Mouse (Mus musculus): ENCODE results near the gene Ssna1.

Gene Ssna1

DNA sequence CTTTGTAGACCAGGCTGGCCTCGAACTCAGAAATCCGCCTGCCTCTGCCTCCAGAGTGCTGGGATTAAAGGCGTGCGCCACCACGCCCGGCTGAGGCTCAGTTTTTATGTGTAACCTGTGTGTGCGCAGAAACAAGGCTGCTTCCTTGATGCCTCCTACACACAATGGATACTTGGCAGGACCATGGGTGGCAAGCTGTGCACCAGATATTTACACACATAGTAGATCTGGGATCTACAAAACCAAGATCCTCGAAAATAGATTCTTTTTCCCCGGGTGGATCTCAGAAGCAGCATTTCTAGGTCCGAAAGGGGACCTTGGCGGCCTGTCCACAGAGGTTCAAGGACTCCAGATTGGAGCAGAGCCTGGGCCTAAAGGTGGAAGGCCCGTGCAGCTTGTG is 10.4 kb downstream of the Ssna1 start:
- WGBS: 29% methylated on average over 12 of the region's 12 CpGs

DNA sequence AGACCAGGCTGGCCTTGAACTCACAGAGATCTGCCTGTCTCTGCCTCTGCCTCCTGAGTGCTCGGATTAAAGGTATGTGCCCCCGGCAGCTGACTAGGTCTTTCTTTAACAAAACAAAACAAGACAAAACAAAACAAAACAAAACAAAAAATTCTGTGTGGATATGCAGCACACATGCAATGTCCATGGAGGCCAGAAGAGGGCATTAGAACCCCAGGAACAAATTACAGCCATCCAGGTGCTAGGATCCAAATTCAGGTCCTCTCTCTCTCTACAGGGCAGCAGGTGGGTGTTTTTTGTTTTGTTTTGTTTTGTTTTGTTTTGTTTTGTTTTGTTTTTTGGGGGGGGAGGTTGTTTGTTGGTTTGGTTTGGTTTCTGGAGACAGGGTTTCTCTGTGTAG is 13.4 kb downstream of the Ssna1 start:
- WGBS: 59% methylated on average over 2 of the region's 2 CpGs

DNA sequence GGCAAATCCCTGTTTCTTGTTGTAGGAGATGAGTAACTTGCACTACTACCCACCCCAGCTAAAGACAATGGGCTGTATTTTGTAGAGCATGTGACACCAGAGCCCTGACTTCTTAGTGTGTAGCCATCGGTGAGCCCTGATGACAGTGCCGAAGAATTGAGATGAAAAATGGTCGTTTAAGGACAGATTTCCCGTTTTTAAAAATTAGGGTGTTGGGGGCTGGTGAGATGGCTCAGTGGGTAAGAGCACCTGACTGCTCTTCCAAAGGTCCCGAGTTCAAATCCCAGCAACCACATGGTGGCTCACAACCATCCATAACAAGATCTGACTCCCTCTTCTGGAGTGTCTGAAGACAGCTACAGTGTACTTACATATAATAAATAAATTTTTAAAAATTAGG is 15.0 kb downstream of the Ssna1 start:
- 77% methylated on average over 5 of the region's 5 CpGs for WGBS

DNA sequence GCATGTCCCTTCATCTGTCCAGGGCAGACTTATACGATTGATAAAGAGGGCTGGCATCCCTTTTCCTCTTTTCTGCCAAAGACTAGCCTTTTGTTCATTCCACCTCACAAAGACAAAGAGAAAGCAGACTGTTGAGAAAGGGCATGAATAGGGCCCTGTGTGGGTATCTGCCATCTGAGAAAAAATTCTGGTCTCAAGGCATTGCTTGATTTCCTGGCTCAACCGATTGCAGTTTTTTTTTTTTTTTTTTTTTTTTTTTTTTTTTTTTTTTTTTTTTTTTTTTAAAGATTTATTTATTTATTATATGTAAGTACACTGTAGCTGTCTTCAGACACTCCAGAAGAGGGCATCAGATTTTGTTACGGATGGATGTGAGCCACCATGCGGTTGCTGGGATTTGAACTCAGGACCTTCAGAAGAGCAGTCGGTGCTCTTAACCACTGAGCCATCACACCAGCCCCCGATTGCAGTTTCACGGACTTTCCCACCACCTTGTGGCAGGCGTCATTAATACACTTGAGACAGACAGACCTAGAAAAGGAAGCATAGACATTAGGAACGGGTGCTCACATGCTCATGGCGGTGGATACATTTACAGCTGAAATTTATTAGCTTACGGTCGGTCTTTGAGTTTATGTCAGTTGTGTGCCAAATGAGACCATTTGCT is 15.7 kb downstream of the Ssna1 start:
- 39% methylated on average over 12 of the region's 12 CpGs for WGBS

DNA sequence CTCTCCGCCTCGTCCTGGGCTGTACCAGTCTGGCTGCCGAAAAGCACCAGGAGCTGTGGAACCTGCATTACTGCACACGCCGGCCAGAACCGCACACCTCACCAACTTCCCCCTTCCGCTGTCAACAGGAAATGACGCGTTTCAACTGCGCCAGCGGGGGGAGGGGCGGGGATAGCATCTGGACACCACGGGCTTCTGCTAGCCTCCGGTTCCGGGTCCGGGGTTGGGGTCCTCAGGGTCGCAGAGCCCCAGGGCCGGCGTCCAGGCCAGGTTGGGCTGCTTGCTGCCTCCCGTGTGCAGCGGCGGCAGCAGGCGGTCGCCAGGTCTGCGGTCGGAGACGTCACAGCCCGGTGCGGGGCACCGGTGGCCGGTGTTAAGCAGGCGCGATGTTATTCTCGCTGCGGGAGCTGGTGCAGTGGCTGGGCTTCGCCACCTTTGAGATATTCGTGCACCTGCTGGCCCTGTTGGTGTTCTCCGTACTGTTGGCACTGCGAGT is 16.9 kb downstream of the Ssna1 start, which contains the start of gene Tmem203:
Gene Tmem203 (plus strand): TSS at position 156 of the 496 bp plus-strand sequence.
- under 1% methylated on average over 39 of the region's 39 CpGs for whole genome bisulfite sequencing

DNA sequence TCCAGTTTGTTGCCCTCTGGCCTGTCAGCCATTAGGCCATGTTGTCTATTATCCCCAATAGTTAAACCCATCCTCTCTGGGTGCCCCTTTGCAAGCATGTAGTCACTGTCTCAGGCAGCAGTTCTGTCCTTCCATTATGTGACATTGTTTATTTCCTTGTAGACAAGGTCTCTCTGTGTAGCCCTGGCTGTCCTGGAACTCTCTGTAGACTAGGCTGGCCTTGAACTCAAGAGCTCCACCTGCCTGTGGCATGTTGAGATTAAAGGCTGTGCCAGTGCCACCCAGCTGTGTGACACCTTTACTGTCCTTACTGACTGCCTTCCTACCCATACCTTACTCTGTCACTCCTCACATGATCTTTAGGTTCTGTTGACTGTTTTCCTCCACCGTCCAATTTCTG is 19.9 kb downstream of the Ssna1 start:
- 89% methylated on average over 1 of the region's 1 CpGs for WGBS

DNA sequence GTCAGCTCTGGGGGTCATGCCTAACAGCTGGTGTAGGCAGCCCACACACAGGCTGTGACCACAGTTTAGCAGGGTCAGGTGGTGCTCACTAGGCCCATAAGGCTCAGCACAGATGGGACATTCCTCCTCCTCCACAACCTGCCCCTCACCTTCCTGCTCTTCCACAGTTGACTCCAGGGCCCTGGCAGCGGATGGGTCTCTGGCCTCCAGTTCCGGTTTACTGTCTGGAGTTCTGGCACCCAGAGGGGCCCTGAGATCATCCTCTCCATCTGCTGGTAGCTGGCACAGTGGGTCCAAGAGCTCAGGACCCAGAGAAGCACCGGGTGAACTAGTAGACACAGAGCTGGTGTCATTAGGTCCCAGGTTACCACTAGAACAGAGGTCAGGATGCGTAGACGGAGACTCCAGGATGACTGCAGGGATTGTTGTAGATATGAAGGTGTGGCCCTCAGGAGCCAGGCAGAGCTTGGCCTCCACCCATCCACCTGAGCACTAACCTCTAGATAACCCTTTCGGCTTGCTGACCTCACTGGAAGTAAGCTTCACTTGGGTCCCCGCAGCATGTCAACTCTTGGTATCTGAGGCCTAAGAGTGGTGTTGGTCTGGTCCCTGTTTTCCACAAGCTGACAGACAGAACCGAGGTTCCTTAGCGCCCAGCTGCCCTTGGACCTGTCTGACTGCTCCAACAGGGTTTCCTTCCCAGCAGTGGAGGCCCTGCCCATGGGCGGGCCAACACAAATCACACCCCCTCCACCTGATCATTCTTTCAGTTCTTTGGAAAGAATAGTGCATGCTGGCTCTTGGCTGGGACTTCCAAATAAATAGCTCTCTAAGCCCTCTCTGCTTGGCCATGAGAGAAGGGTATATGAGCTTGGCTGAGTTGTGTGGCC is 25.8 kb downstream of the Ssna1 start, which contains the start of gene AL732309.1:
Gene AL732309.1 (minus strand): TSS at position 681 of the 890 bp plus-strand sequence.
- 89% methylated on average over 10 of the region's 10 CpGs for WGBS

DNA sequence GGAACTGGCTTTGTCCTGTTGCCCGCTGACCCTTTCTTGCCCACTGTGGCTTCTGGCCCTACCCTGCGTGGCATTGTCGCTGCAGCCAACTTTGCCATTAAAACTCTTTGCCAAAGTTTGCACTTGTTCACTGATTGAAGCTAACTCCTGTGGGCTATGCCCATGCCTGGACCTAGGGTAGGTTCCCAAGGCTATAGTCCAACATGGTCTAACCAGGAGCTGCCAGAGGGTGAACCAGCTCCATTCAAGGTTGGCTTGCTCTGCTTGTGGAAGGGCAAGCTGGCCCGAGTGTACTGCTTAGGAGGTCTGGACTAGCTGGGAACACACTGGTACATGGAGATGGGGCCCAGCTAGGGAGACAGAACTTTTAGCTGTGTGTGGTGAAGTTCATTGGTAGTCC is 28.1 kb downstream of the Ssna1 start:
- WGBS: 86% methylated on average over 4 of the region's 4 CpGs

DNA sequence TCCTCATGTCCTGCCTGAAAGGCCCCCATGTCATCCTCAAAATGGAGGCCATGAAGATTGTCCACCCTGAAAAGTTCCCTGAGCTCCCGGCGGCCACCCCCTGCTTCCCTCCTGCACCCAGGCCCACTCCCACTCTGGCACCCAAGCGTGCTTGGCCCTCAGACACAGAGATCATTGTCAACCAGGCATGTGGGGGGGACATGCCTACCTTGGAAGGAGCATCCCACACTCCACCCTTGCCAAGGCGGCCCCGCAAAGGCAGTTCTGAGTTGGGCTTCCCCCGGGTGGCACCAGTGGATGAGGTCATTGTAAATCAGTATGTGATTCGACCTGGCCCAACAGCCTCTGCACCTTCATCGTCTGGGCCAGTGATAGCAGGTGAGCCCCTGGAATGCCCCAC is 28.9 kb downstream of the Ssna1 start:
- WGBS: 64% methylated on average over 8 of the region's 8 CpGs

DNA sequence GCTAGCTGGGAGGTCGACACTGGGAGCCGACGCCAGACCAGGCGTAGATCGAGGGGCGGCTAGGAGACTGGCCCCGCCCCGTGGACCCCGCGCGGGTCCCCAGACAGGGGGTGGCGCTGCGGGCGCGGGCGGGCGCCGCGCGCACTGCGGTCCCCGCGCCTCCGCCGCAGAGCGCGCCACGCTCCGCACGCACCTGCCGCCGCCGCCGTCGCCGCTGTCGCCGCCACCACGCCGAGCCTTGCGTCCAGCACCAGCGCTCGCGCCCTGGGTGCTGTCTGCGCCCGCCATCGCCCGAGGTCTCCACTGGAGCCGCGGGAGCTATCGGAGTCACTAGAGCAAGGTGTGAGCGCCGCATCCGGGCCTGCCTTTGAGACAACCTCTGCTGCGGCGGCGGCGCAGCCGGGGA is 30.1 kb downstream of the Ssna1 start, which contains the start of the genes Rnf208 and Cysrt1:
Gene Rnf208 (plus strand): TSS at position 155 of the 406 bp plus-strand sequence.
Gene Cysrt1 (minus strand): TSS at position 352 of the 406 bp plus-strand sequence.
- under 1% methylated on average over 48 of the region's 59 CpGs for WGBS

DNA sequence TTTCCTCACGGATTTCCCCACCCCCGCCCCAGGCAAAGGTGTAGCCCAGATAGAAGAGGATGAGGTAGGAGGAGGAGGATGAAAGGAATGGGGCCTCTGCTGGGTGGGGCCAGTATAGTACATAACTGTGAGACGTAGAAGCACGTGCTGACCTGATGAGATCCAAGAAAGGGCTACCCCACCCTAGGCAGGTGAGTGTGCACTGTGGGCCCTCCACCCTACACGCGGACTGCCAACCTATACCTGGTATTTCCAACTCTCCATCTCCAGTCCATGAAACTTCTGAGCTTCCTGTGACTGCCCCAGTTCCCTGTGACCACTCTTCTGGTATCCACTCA is 30.8 kb downstream of the Ssna1 start:
- 20% methylated on average over 6 of the region's 6 CpGs for WGBS

DNA sequence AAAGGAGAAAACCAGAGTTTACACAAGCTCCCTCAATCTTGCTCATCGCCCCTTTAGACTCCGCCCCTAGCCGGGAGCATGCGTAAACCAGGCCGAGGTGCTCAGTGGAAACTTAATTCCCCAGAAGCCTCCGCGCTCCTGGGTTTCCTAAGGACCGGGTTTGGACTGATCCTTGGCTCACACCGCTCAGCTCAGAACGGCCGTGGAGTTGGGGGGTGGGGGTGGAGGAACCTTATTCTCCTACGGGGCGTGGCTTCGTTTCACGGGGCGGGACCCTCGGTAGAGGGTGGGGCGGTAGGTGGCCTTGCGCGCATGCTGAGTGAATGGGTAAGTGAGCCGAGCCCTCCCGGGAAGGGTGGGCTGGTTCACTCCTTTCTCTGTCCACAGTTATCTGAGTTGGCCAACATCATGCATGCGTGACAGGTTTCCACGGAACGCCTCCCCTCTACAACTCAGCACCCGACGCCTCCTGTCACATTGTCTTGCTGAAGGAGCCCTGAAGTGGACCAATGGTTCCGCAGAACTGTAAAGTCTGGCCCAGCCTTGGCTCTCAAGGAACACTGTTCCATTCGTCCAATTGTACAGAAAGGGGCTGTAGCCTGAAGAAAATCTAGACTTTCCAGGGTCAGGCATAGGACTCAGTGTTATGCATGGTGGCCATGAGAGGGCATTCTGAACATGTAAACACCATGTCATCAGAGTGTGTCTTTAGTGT is 31.4 kb downstream of the Ssna1 start:
- WGBS: 1% methylated on average over 29 of the region's 29 CpGs

DNA sequence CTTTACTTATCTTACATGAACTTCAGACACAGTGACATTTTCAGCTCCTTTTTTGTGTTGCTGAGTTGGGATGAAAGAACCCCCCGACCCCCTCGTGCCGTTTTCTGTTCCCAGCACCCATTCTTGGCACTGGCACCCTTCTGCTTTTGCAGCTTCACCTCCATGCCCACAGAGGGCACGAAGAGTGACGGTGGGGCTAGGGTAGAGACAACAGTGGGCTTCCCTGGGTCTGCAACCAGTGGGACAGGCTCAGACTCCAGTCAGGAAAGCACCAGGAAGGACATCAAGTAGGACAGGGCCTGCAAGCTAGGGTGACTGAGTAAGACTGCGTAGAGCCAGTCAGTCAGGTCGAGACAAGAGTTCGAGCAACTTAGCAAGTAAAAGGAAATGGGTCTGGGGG is 31.9 kb downstream of the Ssna1 start:
- WGBS: 58% methylated on average over 8 of the region's 8 CpGs

DNA sequence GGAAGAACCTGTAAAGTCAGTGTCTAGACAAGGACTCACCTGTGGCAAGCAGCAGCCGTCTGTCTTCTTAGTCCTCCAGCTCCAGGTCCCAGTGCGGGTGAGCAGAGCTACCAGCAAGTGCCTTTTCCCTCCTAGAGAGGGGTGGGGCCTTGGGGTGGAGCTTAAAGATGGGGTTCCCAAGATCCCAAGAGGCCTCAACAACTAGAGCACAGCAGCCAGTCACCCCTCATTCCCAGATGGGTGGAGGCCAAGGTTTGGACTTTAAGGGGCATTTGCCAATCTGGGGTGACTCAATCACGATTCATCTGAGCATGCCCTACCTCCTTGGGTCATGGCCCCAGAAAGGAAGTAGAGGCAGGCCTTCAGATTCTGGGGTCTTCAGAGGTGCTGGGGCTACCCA is 32.5 kb downstream of the Ssna1 start:
- 88% methylated on average over 3 of the region's 3 CpGs for WGBS

DNA sequence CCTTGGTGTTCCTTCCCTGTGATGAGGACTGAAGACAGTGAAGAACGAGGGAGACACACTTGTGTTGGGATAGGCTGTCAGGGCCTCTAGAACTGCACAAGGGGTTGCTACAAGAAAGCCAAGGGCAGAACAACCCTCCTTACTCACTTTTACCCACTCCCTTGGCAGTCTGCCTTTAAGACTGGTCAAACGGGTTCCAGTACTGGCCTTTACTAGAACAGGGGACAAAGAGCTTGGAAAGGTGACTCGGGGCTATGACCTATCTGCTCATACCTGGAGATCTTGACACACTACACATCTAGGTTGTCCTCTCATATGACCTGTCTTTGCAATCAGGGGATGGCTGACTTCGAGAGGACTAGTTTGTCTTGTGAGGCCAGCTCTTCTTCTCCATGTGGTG is 34.7 kb downstream of the Ssna1 start:
- 75% methylated on average over 4 of the region's 4 CpGs for WGBS

DNA sequence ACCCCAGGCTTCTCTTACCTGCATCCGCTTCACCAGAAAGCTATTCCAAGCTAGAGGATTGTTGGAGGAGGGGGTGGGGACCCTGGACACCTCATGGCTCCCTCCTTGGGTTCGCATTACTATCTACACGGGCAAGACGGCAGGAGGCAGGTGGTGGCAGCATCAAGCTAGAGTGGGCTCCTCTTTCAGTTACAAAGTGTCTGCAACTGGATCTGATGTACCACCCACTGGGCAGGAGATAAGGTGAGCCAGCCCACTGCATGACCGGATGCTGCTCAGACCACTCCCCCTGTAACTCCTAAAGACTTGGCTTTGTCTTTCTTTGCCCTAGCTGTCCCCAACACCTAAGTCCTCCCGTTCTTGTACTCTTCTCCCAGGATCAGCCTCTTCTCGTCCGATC is 35.6 kb downstream of the Ssna1 start, which contains the start of gene Rnf224:
Gene Rnf224 (minus strand): TSS at position 174 of the 400 bp plus-strand sequence.
- 49% methylated on average over 8 of the region's 8 CpGs for WGBS

DNA sequence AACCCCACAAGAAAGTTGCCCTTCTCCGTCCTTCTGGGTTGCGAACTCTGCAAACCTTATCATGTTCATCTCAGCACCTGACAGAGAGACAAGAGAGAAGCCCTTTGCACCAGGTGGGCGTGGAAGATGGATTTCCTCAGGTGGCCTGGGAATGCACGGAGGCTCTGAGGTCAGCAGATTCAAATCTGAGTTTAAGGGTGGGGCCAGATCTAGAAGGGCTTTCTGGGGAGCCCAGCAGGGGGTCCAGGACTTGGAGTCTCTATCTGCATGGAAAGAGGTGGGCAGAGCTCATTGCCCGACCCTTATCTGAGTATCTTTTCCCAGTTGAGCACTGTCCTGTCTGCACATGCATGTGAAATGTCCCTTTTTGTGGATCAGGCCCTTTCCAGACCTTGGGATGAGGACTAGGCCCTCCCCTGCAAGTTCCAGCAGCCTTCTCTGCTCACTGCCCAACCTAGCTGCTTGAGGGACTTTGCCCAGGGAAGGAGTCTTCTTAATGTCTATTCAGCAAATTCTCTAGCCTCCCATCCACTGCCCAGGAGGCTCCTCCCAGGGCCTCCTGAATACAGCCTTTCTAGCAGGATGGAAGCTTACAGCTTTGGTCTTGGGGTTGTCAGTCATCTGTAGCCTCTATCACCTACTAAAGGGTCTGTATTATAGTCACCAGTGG is 37.6 kb downstream of the Ssna1 start:
- 78% methylated on average over 5 of the region's 5 CpGs for WGBS

DNA sequence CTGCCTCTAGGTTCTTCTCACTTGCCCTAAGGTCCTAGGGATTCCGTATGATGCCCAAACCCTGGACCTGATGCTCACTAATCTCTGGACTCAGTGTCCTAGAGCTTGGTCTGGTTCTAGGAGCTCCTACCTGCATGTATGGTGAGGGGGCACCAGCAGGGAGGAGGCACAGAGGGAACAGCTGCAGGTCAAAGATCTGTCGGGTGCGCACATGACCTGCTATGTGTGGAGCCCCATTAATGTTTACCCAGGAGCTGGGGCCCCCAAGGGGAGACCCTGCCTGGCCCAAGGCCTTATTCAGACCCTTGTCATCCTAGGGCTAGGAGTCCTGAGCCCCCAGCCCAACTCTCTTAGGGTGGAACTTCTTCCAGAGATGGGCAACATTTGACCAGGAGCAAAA is 38.2 kb downstream of the Ssna1 start, which contains the start of gene Slc34a3:
Gene Slc34a3 (minus strand): TSS at position 315 of the 400 bp plus-strand sequence.
- WGBS: 86% methylated on average over 3 of the region's 3 CpGs

DNA sequence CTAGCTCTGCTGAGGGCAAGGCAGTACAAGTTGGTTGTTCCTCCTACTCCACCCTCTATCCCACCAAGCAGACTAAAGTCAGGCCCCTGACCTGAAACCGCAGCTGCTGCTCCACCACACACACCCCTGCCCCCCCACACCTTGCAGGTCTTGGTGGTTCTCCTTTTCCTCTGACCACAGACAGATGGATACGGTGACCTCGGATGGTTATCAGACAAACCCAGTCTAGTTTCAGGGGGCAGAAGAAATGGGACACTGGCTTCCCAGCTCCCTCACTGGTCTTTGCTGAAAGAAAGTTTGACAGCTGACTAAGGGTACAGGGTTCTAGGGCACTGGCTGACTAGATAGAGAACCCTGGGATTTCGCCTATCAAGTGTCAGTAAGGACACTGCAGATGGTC is 38.8 kb downstream of the Ssna1 start:
- 80% methylated on average over 4 of the region's 4 CpGs for WGBS

DNA sequence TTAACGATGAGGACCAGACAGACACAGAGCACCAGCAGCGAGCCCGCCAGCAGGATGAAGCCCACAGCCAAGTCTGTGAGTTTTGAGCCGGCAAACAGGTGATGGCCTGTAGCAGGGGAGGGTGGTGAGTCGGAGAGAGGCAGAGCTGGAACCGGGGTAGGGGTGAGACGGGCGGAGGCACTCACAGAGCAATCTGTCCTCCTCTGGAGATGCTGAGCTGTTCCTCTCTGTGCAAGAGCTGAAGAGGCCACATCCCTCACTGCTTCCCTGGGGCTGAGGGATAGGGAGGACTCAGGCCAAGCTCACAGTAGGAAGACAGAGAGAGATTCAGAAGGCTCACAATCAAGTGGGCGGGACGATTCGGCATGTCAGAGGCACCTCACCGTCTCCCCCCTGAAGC is 41.2 kb downstream of the Ssna1 start:
- WGBS: 64% methylated on average over 12 of the region's 12 CpGs

DNA sequence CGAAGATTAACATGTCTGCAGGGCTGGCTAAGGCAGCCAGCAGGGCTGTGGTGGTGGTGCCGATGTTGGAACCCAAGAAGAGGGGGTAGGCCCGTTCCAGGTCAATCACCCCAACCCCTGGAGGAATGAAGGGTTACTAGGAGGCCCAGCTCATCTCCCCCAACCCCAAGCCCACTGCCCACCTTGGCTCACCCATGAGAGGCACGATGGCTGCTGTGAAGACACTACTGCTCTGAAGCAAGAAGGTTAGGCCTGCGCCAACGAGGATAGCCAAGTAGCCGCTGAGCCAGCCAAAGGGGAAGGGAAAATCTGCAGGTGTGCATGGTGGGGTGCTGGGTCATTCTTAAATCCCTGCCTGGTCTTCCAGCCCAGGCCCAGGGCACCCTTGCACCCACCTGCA is 41.7 kb downstream of the Ssna1 start:
- 96% methylated on average over 7 of the region's 7 CpGs for WGBS
